Mouse (Mus musculus) CD8-positive naive resting alpha-beta T cell, adult 2 months (primary cell): Measurements from ENCODE around the gene Selenon.
A peak's percentile ranks its signal among the peaks of the same experiment; 100 is the strongest.

Experiments used
- DNase-seq, 2 experiments: peaks; one replicate each; pipeline ENCODE4 v3.0.0; 2022; ENCODE audit warnings: low read depth in 2 of 2, low spot score in 2 of 2

Selenon gene

GRCm38 (mm10) chr4:134546814-134547705 is 4.9 kb downstream of the Selenon start:
- DNase-seq: no peak

DNA sequence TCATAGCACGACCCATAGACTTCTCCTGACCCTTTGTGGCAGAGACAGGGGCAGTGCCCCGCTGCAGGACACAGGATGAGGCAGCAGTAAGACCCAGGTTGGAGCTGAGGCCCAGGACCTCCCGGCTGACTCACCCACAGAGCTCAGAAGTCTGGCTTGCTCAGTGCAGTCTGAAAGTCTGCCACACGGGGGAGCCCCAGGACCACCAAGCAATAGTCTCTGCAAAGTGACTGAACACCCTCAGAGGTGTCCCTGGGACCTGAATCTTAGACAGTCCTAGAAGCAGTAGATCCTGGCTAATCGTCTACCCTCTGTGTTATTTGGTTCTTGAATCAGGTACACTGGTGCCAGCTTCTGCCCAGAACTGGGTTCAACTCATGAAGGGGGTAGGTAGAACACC is 8.7 kb downstream of the Selenon start:
- DNase-seq: peak; percentile 93 to 98

GRCm38 (mm10) chr4:134542726-134543125 is 9.2 kb downstream of the Selenon start:
- no peak for DNase-seq

GRCm38 (mm10) chr4:134538997-134539580 is 12.9 kb downstream of the Selenon start:
- no peak for DNase-seq

GRCm38 (mm10) chr4:134535787-134536151 is 16.2 kb downstream of the Selenon start:
- no peak for DNase-seq

- DNase-seq: peak; percentile 91 to 93
These were observed 16.8 kb downstream of the Selenon start, which contains the start of gene Mtfr1l for GRCm38 (mm10) chr4:134534932-134535786. Mtfr1l (minus strand) TSS chr4:134535387.

DNA sequence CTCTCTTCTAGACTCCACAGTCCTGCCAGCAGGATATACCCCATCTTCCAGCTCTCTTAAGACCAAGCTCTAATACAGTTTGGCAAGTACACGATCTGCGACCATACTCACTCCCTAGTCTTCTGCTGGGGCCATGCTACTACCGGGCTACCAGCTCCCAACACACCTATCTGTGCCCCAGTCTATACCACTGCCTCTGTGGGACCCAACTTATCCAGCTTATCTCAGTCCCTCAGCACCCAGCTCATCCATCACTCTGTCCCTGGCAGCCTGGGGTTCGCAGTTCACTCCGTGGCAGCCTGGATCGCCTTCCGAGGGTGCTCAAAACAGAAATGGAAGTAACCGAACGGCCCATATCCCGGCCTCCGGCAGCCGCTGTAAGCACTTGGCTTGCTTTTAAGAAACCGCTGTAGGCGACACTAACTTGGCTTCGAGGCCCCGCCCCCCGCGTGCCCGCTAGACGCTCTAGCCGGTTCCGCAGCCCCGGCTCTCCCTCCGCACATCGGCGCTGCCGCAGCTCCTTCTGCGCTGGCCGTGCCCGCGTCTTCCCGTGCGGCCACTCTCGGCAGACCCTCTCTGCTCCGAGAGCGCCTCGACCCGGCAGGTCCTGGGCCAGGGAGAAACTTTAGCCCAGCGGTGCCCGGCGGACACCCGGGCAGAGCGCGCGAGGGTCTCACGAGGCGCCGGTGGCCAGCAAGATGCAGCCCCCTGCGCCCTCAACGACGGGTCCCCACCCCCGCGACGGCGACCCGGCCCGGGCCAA is 17.7 kb downstream of the Selenon start:
- DNase-seq: peak; percentile 57 to 71

DNA sequence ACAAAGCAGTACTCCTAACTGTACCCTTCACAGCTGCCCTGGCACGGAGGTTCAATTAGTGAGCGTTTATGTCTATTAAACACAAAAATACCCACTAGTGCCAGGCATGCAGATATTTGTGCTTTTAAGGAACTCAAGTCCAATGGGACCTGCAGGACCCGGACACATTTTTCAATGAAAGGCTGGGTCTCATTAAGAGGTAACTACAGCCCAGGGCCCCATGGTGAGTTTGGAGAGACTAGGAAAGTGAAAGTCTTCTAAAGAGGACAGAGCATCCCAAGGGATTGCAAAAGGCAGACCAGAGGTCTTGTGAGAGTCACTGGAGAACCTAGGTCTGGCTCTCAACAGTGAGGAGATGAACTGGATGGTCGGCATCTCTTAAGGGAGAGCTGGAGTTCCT is 18.5 kb downstream of the Selenon start:
- no peak for DNase-seq

GRCm38 (mm10) chr4:134532928-134533327 is 19.0 kb downstream of the Selenon start:
- no peak for DNase-seq

- DNase-seq: no peak
These were observed 25.7 kb downstream of the Selenon start for GRCm38 (mm10) chr4:134526220-134526619.

GRCm38 (mm10) chr4:134525806-134526205 is 26.2 kb downstream of the Selenon start:
- no peak for DNase-seq

- no peak for DNase-seq
These were observed 28.5 kb downstream of the Selenon start for GRCm38 (mm10) chr4:134523447-134523846.

DNA sequence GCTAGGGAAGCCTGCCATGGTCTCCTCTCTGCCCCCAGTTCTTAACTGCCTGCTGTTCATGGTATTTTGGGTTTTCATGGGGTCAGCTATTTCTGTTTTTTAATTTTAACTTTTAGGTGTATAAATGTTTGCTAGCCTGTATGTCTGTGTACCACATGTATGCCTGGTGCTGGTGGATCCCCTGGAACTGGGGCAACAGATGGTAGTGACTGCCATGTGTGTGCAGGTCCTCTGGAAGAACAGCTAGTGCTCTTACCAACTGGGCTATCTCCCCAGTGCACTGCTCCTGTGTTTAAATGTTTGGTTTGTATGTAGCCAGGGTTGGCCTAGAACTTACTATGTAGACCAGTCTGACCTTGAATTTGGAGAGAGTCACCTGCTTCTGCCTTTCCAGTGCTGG is 32.7 kb downstream of the Selenon start:
- DNase-seq: no peak

GRCm38 (mm10) chr4:134518541-134518940 is 33.4 kb downstream of the Selenon start:
- DNase-seq: no peak

- DNase-seq: no peak
These were observed 34.2 kb downstream of the Selenon start for GRCm38 (mm10) chr4:134517719-134518118.

GRCm38 (mm10) chr4:134516981-134517380 is 35.0 kb downstream of the Selenon start:
- DNase-seq: no peak

GRCm38 (mm10) chr4:134515614-134516013 is 36.4 kb downstream of the Selenon start:
- no peak for DNase-seq

DNA sequence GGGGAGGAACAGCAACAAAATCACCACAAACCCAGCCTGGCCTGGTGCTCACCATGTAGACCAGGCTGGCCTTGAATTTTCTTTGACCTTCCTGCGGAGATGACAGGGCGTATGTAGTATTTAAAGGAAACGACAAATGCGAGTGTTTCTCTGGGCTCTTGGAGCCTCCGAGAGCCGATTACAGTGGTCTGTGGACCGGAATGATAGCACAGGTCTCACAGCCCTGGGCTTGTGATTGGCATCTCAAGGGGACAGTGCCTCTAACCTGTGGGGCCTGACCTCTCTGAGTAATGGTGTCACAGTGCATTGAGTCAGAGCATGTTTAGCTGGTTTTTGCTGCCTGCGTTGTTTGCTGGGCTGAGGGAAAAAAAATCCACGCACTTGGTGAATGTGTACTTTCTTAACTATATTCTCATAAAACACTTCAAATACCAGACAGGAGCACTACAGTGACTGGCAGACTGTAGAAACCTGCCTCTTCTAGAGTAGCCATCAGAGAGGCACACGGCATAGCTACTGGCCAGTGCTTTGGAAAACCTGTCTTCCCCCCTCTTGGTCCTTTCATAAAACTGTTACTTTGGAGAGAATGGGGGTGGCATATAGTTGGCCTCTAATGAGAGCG is 37.5 kb downstream of the Selenon start:
- no peak for DNase-seq

DNA sequence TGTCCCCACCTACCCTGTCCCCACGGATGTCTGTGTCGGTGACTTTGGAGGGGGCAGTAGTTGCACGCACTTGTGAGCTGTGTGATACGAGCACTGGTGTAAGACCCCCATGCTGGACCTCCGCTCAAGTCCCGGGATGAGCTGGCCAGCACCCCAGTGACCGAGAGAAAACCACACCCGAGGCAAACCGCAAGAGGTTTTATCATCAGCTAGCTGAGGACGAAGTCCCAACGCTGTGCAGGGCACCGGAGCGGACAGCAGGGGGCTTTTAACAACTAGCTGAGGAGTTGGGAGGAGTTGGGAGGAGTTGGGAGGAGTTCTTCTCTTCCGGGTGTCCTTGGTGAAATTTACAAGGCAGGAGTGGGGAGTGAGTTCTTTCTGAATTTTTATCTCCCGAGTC is 39.2 kb downstream of the Selenon start:
- DNase-seq: no peak

DNA sequence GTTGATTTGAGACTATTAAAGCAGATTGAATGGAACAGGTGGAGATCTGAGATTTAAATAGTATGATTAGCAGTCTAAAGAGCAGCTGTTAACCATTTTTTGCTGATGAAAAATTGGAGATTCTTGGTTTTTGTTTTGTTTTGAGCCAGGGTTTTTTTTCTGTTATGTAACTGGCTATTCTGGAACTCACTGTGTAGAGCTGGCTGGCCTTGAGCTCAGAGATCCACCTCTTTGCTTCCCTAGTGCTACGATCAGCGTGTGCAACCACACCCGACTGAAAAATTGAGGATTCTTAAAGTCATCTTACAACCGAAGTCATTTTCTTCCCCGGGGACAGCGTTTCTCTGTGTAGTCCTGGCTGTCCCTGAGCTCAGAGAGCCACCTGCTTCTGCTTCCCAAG is 40.2 kb downstream of the Selenon start:
- DNase-seq: no peak
